Mouse (Mus musculus): ENCODE results near the gene Stmnd1.
"Not testable (repeated sequence)": the region's sequence is repeated elsewhere in the genome, so short reads cannot be mapped to it uniquely, and the experiment has no call there.

The Stmnd1 gene

GRCm38 (mm10) chr13:46290537-46290936 lies 17.0 kb downstream of the Stmnd1 start:
- no peak for DNase-seq (ENCODE audit: low spot score in 2 of 2)

- no peak for DNase-seq (ENCODE audit: low spot score in 2 of 2)
These were observed 20.8 kb downstream of the Stmnd1 start for GRCm38 (mm10) chr13:46294365-46294764.

GRCm38 (mm10) chr13:46297701-46298100 lies 24.2 kb downstream of the Stmnd1 start:
- no peak for DNase-seq (ENCODE audit: low spot score in 2 of 2)

GRCm38 (mm10) chr13:46310790-46311189 lies 37.3 kb downstream of the Stmnd1 start:
- DNase-seq (ENCODE audit: low spot score in 2 of 2), result peak; percentile 20 to 39

GRCm38 (mm10) chr13:46313176-46313575 lies 39.7 kb downstream of the Stmnd1 start:
- no peak for DNase-seq (ENCODE audit: low spot score in 2 of 2)

GRCm38 (mm10) chr13:46315165-46315564 lies 41.6 kb downstream of the Stmnd1 start:
- DNase-seq (ENCODE audit: low spot score in 2 of 2), result no peak

- no peak for DNase-seq (ENCODE audit: low spot score in 2 of 2)
These were observed 52.9 kb downstream of the Stmnd1 start for GRCm38 (mm10) chr13:46326351-46326985.

GRCm38 (mm10) chr13:46335020-46335419 lies 61.5 kb downstream of the Stmnd1 start:
- no peak for DNase-seq (ENCODE audit: low spot score in 2 of 2)

GRCm38 (mm10) chr13:46336281-46336680 lies 62.8 kb downstream of the Stmnd1 start:
- not testable (repeated sequence) for DNase-seq (ENCODE audit: low spot score in 2 of 2)

- no peak for DNase-seq (ENCODE audit: low spot score in 2 of 2)
These were observed 64.3 kb downstream of the Stmnd1 start for GRCm38 (mm10) chr13:46337791-46338190.

GRCm38 (mm10) chr13:46339954-46340353 lies 66.4 kb downstream of the Stmnd1 start:
- DNase-seq (ENCODE audit: low spot score in 2 of 2), result no peak

- DNase-seq (ENCODE audit: low spot score in 2 of 2), result no peak
These were observed 67.1 kb downstream of the Stmnd1 start for GRCm38 (mm10) chr13:46340583-46340982.

GRCm38 (mm10) chr13:46341419-46341818 lies 67.9 kb downstream of the Stmnd1 start:
- DNase-seq (ENCODE audit: low spot score in 2 of 2), result no peak

- no peak for DNase-seq (ENCODE audit: low spot score in 2 of 2)
These were observed 69.7 kb downstream of the Stmnd1 start for GRCm38 (mm10) chr13:46343226-46343625.

GRCm38 (mm10) chr13:46346830-46347512 lies 73.5 kb downstream of the Stmnd1 start:
- no peak for DNase-seq (ENCODE audit: low spot score in 2 of 2)

GRCm38 (mm10) chr13:46349664-46350063 lies 76.1 kb downstream of the Stmnd1 start:
- no peak for DNase-seq (ENCODE audit: low spot score in 2 of 2)

Measured in urinary bladder, postnatal 36 days (tissue).